Mouse (Mus musculus) embryonic facial prominence, embryonic 11.5 days (tissue): ENCODE data around the gene Ccn6. TPM values are rescaled to one million over a fixed set of nuclear protein-coding genes. Genes with fewer than 3 reads are reported as not detected.
A peak's percentile ranks its signal among the peaks of the same experiment; 100 is the strongest.
"Not testable (repeated sequence)": the region's sequence is repeated elsewhere in the genome, so short reads cannot be mapped to it uniquely, and the experiment has no call there.

Experiments
- ATAC-seq: fragments of 200-750 bp; cut with Nextera tagmentation; replicated peaks from 2 replicates; pipeline ENCODE4 v1.8.0; 2017; ENCODE audit warnings: low read depth; ENCODE audit not compliant: insufficient number of reproducible peaks, low FRiP score, low TSS enrichment
- DNase-seq: peaks from one replicate; pipeline ENCODE4 v3.0.0-alpha.2; 2015; ENCODE audit warnings: low spot score
- H3K27ac ChIP-seq: fragments of 300-500 bp; sonication (generic); replicated peaks from 2 replicates; pipeline ENCODE4 v1.5.1; 2014; ENCODE audit warnings: mild to moderate bottlenecking, low read depth, low read length, control low read depth
- H3K27me3 ChIP-seq: fragments of 300-500 bp; sonication (generic); 2 replicates; pipeline ENCODE4 v1.6.1; 2014; ENCODE audit warnings: mild to moderate bottlenecking, low read length, moderate library complexity, mixed read lengths; ENCODE audit not compliant: control insufficient read depth, insufficient read depth
- H3K36me3 ChIP-seq: fragments of 300-500 bp; sonication (generic); replicated peaks from 2 replicates; pipeline ENCODE4 v1.6.1; 2014; ENCODE audit warnings: low read depth, mild to moderate bottlenecking, low read length, moderate library complexity, mixed read lengths; ENCODE audit not compliant: control insufficient read depth, insufficient read depth
- H3K4me1 ChIP-seq: fragments of 300-500 bp; sonication (generic); 2 replicates; pipeline ENCODE4 v1.6.1; 2014; ENCODE audit warnings: low read length, mixed read lengths; ENCODE audit not compliant: control insufficient read depth, insufficient read depth
- H3K4me2 ChIP-seq: fragments of 300-500 bp; sonication (generic); 2 replicates; pipeline ENCODE4 v1.6.1; 2014; ENCODE audit warnings: low read depth, mild to moderate bottlenecking, control low read depth, low read length, moderate library complexity
- H3K4me3 ChIP-seq: fragments of 300-500 bp; sonication (generic); 2 replicates; pipeline ENCODE4 v1.5.1; 2014; ENCODE audit warnings: low read depth, low read length, control low read depth
- H3K9ac ChIP-seq: fragments of 300-500 bp; sonication (generic); replicated peaks from 2 replicates; pipeline ENCODE4 v1.6.1; 2014; ENCODE audit warnings: mild to moderate bottlenecking, control low read depth, low read length
- H3K9me3 ChIP-seq: fragments of 300-500 bp; sonication (generic); replicated peaks from 2 replicates; pipeline ENCODE4 v1.6.1; 2016; ENCODE audit warnings: mild to moderate bottlenecking, low read length, inconsistent platforms, mixed read lengths; ENCODE audit not compliant: control insufficient read depth
- WGBS: fragments of 180-500 bp; shearing (Covaris S2); extraction: QIAGEN DNeasy Blood & Tissue Kit; methylation state at CpG from one replicate; pipeline ENCODE4 v1.1.7; 2014; 5-methylcytosine and 5-hydroxymethylcytosine counted together
- polyA plus RNA-seq: library from polyadenylated mRNA; unstranded; fragments of >200 nt; fragmentation: Nextera tagmentation; extraction: Ambion mirVana; gene quantifications from 2 replicates; pipeline ENCODE4 v1.2.1, GENCODE M21; 2014

Gene Ccn6
- 0.31 TPM in 1 of 2 replicates, not detected in the other for polyA plus RNA-seq

- Histone ChIP-seq H3K9ac (no peak within 1 kb of the TSS), H3K4me2 (no peak within 1 kb of the TSS), H3K4me1 (no peaks in the 10 kb centered on the region), H3K27ac (no peak within 1 kb of the TSS), H3K9me3 (no peaks in the 10 kb centered on the region), H3K36me3 (no peaks in the 10 kb centered on the region), H3K27me3 (no peaks in the 10 kb centered on the region), H3K4me3 (no peak within 1 kb of the TSS)
- 85% methylated on average over 10 of the region's 10 CpGs for WGBS
- DNase-seq (no peak), ATAC-seq (no peak)
These were observed at the start of gene Ccn6 for GRCm38 (mm10) chr10:39163694-39164093. Gene Ccn6 (minus strand): TSS chr10:39163794.

GRCm38 (mm10) chr10:39210031-39210430, 46.4 kb upstream of the Ccn6 start:
- no peak overlapping the region for H3K9ac ChIP-seq
- no peaks in the 10 kb centered on the region for H3K9me3 ChIP-seq
- no peaks in the 10 kb centered on the region for H3K4me1 ChIP-seq
- no peaks in the 10 kb centered on the region for H3K27me3 ChIP-seq
- no peaks in the 10 kb centered on the region for H3K36me3 ChIP-seq
- no peak overlapping the region for H3K4me2 ChIP-seq
- H3K27ac ChIP-seq: no peak overlapping the region
- no peak overlapping the region for H3K4me3 ChIP-seq
- DNase-seq (no peak), ATAC-seq (no peak)

GRCm38 (mm10) chr10:39209161-39210025, 45.8 kb upstream of the Ccn6 start:
- DNase-seq (no peak), ATAC-seq (no peak)
- Histone ChIP-seq H3K4me1 (no peaks in the 10 kb centered on the region), H3K9ac (no peak overlapping the region), H3K27me3 (no peaks in the 10 kb centered on the region), H3K9me3 (no peaks in the 10 kb centered on the region), H3K36me3 (no peaks in the 10 kb centered on the region), H3K4me3 (no peak overlapping the region), H3K27ac (no peak overlapping the region), H3K4me2 (no peak overlapping the region)
- WGBS: 60% methylated on average over 10 of the region's 10 CpGs

GRCm38 (mm10) chr10:39208712-39209111, 45.1 kb upstream of the Ccn6 start:
- no peak for ATAC-seq
- no peaks in the 10 kb centered on the region for H3K4me1 ChIP-seq
- no peaks in the 10 kb centered on the region for H3K27me3 ChIP-seq
- no peak overlapping the region for H3K9ac ChIP-seq
- DNase-seq: no peak
- WGBS: 79% methylated on average over 4 of the region's 4 CpGs
- H3K27ac ChIP-seq: no peak overlapping the region
- H3K4me3 ChIP-seq: no peak overlapping the region
- no peaks in the 10 kb centered on the region for H3K9me3 ChIP-seq
- H3K36me3 ChIP-seq: no peaks in the 10 kb centered on the region
- H3K4me2 ChIP-seq: no peak overlapping the region

GRCm38 (mm10) chr10:39207310-39207855, 43.8 kb upstream of the Ccn6 start:
- ATAC-seq (no peak), DNase-seq (peak; percentile 59)
- H3K4me3 ChIP-seq: no peak overlapping the region
- H3K4me1 ChIP-seq: no peaks in the 10 kb centered on the region
- no peak overlapping the region for H3K4me2 ChIP-seq
- H3K27me3 ChIP-seq: no peaks in the 10 kb centered on the region
- H3K36me3 ChIP-seq: no peaks in the 10 kb centered on the region
- H3K27ac ChIP-seq: no peak overlapping the region
- H3K9me3 ChIP-seq: no peaks in the 10 kb centered on the region
- WGBS: 53% methylated on average over 3 of the region's 3 CpGs
- no peak overlapping the region for H3K9ac ChIP-seq

- no peak for DNase-seq
- H3K9me3 ChIP-seq: no peaks in the 10 kb centered on the region
- no peak for ATAC-seq
- no peak overlapping the region for H3K4me3 ChIP-seq
- no peaks in the 10 kb centered on the region for H3K36me3 ChIP-seq
- H3K4me1 ChIP-seq: no peaks in the 10 kb centered on the region
- H3K27me3 ChIP-seq: no peaks in the 10 kb centered on the region
- H3K4me2 ChIP-seq: no peak overlapping the region
- WGBS: 73% methylated on average over 4 of the region's 4 CpGs
- H3K9ac ChIP-seq: no peak overlapping the region
- H3K27ac ChIP-seq: no peak overlapping the region
These were observed 38.9 kb upstream of the Ccn6 start for GRCm38 (mm10) chr10:39202490-39202889.

GRCm38 (mm10) chr10:39198216-39198615, 34.6 kb upstream of the Ccn6 start:
- WGBS: 95% methylated on average over 11 of the region's 11 CpGs
- not testable (repeated sequence) for H3K27ac ChIP-seq, H3K9me3 ChIP-seq, H3K27me3 ChIP-seq, H3K4me3 ChIP-seq, ATAC-seq, H3K4me2 ChIP-seq, H3K4me1 ChIP-seq, H3K36me3 ChIP-seq, DNase-seq, H3K9ac ChIP-seq

GRCm38 (mm10) chr10:39192673-39193072, 29.1 kb upstream of the Ccn6 start:
- H3K4me3 ChIP-seq: no peak overlapping the region
- no peak for DNase-seq
- H3K4me2 ChIP-seq: no peak overlapping the region
- H3K9me3 ChIP-seq: no peaks in the 10 kb centered on the region
- WGBS: 93% methylated on average over 3 of the region's 3 CpGs
- no peak for ATAC-seq
- H3K9ac ChIP-seq: no peak overlapping the region
- H3K36me3 ChIP-seq: no peaks in the 10 kb centered on the region
- H3K4me1 ChIP-seq: no peaks in the 10 kb centered on the region
- no peaks in the 10 kb centered on the region for H3K27me3 ChIP-seq
- H3K27ac ChIP-seq: no peak overlapping the region
